Mouse (Mus musculus) kidney, adult 18-20 months (tissue): ENCODE results near the gene Zfp292.
"Not testable (repeated sequence)": the region's sequence is repeated elsewhere in the genome, so short reads cannot be mapped to it uniquely, and the experiment has no call there.

Experiments used
- DNase-seq: peaks from one replicate; pipeline ENCODE4 v3.0.0; 2021

Zfp292 gene

DNA sequence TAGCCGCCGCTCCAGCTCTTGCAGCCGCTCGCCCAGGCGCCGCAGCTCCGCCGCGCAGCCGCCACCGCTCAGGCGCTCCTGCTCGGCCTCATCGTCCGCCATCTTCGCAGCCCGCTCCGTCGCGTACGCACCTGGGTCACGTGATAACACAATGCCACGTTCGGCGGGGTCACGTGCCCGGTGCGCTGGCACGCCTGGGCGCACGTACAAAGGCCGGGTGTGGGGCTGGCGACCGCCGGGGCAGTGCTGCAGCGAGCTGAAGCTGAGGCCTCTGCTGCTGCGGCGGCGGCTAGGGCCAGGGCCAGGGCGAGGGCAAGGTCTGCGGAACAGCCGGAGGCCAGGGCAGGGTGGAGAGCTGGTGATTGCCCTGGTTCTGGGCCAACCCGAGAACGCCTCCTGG is at the start of gene Zfp292:
Gene Zfp292, minus strand, starts transcription at position 143 of the 400 bp plus-strand sequence.
- DNase-seq: peak; percentile 97

DNA sequence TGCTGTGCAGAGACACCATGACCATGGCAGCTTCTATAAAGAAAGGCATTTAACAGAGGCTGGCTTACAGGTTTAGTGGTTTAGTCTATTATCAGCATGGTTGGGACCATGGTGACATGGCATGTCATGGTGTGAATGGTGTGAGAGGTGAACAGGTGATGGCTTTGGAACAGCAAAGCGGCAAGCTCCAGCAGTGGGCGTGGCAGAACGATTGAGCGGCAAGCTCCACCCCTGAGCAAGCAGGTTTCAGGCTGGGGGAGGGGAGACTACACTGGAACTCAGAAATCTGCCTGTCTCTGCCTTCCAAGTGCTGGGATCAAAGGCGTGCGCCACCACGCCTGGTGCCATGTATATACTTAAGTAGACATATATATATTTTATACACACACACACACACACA is 45.6 kb upstream of the Zfp292 start:
- DNase-seq: not testable (repeated sequence)

DNA sequence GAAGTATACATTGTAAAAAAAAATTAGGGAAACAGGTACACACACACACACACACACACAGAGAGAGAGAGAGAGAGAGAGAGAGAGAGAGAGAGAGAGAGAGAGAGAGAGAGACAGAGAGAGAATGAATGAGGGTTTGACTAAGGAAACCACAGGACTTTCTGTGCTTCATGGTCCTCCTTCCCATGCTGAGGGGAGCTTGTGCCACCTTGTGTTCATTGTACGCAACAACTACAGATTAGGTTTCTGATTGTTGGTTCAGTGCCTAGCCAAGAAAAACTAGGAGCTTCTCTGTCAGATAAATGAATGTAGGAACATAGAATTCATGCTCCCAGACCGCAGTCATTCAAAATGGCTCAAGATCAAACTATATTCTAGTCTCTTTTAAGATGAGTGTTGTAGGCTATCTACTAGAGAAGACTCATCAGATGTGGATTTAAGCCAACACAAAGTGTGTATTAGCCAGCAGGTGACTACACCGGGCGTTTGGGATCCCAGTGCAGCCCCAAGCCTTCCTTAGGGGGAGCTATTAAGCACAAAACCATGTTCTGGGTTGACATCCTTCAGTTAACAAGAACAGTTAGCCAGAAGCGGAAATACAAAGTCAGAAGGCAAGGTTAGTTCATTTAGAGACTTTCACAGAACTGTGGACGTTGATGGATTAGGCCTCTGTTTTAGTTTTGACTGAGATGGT is 39.6 kb upstream of the Zfp292 start:
- DNase-seq: peak; percentile 32

DNA sequence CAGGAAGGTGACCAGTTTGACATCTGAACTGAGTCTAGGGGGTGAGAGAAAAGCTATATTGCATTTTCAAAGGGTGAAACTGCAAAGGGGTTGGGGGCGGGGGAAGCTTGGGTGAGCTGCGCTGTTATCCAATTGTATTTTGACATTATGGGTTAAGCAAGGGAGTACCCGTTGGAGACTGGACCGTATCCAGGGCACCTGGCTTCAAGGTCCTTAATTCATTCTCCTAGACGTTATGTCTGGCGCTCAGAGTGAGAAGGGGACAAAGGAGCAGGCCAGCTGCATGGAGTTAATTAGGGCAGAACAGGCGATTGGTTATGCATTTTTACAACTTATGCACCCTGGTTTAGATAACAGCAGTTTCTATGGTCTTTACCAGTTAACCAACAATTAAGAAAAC is 34.6 kb upstream of the Zfp292 start:
- no peak for DNase-seq

DNA sequence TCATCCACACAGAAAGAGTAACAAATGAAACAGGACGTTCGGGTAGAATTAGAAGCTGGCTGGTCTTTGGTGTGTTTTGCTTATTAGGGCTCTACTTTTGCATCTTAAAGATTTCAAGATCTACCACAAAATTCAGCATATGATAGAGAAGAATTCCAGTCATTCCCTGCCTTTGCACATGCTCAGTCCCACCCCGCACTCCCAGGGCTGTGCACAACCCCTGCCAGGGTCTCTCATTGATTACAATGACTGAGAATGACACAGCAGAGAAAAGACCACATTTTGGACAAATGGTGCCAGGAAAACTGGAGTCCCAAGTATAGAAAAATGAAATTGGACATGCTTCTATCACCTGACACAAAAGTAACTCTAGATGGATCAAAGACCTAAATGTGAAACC is 29.4 kb upstream of the Zfp292 start:
- DNase-seq: no peak

DNA sequence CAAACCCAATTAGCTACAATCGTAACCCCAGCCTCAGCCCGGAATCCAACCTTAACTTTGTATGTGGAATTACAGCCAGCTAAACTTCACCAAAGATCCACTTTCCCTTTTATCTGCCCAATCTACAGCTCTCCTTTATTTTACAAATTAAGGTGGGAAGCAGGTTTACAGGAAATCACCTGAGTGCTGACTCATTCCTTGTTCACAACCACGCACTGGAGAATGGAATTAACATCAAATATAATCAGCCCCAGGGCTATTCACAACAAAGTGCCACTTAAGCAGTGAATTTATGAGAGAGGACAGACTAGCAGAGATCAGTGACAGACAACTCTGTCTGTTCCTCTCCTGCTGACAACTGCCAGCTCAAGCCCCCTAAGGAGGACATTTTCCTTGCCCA is 28.6 kb upstream of the Zfp292 start:
- no peak for DNase-seq

DNA sequence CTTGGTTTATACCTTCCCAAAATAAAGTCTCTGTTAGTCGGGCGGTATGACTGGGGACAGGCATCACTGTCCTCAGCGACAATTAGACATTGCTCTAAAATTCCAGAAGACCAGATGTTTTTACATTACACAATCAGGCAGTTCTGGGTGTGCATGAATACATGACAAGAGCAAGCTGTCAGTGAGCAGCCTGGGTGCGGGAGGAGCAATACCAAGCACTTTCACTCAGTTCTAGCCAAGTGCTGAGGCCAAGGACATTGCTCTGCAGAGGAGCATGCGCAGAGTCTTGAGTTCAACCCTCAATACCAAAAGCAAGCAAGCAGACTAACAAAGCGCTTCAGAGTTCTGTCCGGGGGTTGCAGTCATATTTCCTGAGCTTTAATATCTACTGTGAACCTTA is 25.4 kb upstream of the Zfp292 start:
- no peak for DNase-seq

DNA sequence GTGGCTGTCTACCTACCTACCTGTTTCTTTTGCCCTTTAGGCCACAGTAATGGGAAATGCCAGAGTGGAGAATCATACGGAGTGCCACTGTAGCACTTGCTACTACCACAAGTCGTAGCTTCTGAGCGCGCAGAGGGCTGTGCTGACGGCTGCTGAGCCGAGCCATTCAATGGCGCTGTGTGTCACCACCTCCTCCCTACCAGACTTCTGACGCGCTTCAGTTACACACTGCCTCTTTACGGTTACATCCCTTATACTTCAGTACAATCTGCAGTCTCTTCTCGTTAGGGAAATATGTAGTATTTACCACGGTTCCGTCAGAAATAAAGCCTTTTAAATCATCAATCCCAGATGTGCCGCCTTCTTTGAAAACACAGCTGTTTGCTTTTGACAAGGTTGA is 24.3 kb upstream of the Zfp292 start:
- no peak for DNase-seq

DNA sequence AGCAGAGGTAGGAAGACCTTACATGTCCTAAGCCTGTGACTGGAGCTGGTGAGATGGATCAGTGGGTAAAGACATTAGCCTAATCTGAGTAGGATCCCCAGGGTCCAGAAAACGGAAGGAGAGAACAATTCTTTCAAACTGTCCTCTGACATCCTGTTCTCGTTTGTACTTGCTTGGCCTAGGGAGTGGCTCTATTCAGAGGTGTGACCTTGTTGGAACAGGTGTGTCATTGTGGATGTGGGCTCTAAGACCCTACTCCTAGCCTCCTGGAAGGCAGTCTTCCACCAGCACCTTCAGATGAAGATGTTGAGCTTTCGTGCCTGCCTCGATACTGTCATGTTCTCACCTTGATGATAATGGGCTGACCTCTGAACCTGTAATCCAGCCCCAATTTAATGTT is 23.4 kb upstream of the Zfp292 start:
- no peak for DNase-seq

DNA sequence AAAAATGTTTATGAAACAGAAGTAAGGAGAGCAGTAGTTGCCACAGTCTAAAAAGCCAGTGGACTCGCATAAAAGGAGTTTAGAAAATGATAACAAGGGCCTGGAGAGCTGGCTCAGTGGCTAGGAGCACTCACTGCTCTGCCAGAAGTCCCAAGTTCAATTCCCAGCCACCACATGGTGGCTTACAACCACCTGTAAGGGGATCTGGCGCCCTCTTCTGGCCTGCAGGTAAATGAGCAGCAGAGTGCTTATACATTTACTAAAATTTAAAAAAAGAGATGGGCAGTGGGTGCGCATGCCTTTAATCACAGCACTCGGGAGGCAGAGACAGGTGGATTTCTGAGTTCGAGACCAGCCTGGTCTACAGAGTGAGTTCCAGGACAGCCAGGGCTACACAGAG is 22.6 kb upstream of the Zfp292 start:
- DNase-seq: peak; percentile 9

DNA sequence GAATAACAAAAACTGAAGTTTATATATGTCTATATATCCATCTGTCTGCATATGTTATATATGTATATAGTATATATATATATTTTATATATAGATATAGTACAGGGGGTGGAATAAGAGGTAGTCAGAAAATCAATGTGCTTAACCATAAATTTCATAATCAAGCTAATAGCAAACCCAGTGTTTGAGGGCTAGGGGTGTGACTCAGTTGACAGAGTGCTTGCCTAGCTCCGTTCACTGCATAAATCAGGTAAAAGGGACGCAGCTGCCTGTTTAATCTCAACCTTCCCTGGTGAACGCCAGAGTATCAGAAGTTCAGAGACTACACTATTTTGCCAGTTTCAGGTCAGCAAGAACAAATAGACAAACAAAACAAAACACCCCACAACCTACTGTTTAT is 18.8 kb upstream of the Zfp292 start:
- DNase-seq: not testable (repeated sequence)

DNA sequence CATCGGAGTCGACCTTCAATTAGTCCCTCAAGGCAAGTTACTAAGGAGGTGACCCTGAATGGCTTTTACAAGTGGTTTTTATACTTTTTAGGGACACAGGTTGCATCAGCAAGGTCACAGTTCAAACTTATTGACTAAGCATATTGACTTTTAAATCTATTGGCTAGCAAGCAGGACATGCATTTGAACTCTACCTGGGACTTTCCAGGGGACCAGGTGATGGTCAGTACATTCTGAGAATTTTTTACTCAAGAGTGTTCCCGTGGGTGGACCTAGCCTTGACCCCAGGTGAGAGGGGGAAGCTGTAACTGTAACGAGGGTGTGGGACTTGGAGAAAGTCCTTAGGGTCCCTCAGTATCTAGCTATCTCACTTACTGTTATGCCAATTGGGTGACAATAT is 18.4 kb upstream of the Zfp292 start:
- no peak for DNase-seq

DNA sequence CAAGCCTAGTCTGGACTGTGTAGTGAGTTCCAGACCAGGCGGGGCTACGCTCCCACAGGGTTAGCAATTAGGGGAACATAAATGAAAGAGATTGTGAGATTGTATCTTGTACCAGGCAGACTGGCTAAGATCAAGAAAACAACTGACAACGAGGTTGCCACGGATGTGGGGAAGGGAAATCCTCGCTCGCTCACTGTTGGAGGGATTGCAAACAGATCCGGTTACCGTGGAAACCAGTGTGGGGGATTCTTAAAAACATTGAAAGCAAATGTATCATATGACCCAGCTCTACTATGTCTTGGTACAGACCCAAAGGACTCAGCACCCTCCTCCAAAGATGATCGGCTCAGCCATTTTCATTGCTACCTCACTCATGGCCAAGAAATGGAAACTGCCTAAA is 17.4 kb upstream of the Zfp292 start:
- DNase-seq: no peak

DNA sequence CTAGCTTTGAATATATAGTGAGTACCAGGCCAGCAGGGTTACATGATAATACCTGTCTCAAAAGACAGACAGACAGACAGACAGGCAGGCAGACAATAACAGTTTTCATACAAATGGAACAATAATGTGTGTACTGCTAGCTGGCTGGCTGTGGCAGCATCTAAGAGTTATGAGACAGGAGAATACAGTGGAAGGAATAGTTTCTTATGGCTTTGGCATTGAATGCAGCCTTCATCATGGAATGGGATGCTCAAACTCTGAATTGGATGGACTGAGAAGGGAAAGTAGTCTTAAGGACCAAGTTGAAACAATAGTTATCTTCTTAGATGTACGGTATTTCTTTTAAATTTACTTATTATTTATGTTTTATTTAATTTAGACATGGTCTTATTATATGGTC is 16.6 kb upstream of the Zfp292 start:
- DNase-seq: no peak

DNA sequence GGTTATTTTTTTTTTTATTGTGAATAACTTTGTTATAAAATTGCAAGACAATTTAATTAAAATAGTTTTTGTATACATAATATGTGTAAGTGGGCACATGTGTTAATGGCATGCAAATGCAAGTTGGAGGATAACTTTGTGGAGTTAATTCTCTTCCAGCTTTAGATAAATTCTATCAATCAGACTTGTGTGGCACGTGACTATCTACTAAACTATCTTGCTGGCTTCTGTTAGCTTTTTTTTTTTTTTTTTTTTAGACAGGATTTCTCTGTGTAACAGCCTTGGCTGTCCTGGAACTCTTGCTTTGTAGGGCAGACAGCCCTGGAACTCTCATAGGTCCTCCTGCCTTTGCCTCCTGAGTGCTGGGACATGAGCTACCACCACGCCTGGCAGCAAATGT is 15.7 kb upstream of the Zfp292 start:
- DNase-seq: no peak

DNA sequence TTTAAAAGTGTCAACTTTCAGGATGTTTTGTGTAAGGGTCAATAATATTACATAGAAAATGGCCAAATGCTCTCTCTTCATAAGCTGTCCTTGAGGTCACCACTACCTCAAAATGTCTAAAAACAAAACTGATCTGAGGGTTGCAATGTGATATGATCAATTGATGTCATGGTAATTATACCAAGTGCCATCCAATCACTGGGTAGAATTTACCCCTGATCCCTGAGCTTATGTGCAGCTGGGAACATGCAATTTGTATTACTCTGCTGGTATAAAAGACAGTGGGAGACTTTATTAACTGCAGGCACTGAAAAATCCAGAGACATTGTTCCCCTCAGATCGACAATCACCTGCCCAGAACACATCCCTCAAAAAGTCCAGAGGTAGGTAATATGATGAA is 10.7 kb upstream of the Zfp292 start, which contains the start of gene Cga:
Gene Cga, plus strand, starts transcription at position 301 of the 400 bp plus-strand sequence.
- DNase-seq: no peak

DNA sequence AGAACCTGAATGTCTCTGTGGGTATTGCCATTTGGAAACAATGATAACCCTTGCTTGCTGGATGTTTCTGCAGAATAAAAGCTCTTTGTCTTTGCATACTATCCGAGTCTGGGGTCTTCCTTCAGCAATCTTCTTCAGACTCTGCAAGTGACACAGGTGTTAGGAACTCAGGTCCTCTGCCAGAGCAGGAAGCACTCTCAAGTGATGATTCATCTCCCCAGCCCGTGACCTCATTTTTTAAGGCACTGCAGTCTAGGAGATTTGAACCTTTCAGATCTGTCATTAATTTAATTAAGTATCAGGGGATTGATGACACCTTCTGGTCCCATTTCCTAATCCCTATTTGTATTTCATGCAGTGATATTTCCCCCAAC is 7.0 kb upstream of the Zfp292 start:
- no peak for DNase-seq

DNA sequence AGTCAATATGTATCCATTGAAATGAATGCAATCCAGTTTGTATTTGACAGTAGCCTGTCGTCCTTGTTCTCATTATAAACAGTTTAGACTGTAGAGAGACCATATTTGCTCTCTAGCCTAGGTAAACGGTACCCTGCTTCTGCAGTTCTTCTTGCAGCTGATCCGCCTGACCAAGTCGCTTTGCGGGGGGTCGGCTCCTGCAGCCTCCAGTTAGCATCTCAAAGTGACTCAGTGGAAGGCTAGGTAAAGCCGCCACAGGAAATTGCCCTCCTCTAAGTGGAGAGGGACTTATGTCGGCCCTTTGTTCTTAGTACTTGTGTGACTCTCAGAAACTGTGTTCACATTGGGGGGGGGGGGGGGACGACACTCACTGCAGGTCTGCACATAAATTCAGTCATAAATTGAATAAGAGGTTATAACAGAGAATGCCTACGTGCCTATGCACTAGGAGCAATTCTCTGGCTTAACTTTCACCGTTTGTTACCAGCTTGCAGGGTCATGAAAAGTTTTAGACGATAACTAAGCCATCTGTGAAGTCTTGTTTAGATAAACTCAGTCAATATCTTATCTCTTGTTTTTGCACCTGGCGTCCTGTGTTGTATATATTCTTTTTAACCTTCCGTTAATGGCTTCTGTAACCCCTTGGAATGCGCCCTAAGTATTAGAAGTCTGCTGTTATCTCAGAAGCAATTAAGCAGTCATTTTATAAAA is 6.5 kb upstream of the Zfp292 start:
- DNase-seq: no peak

DNA sequence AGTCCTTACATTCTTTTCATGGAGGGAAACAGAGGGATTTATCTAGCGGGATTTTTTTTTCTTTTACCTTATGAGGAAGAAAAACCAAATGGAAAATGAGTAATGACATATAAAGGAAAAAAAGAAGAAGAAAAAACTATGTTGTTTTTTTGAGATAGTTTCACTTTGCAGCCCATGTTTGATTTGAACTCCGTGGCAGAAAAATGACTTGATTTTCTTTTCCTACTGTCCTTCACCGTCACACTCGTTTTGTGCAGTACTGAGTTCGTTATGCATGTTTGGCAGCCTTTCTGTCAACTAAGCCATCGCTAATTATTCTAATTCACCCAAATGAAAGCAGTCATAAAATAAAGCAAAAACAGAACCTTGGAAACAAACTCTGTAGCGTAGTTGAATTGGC is 4.5 kb upstream of the Zfp292 start:
- no peak for DNase-seq

DNA sequence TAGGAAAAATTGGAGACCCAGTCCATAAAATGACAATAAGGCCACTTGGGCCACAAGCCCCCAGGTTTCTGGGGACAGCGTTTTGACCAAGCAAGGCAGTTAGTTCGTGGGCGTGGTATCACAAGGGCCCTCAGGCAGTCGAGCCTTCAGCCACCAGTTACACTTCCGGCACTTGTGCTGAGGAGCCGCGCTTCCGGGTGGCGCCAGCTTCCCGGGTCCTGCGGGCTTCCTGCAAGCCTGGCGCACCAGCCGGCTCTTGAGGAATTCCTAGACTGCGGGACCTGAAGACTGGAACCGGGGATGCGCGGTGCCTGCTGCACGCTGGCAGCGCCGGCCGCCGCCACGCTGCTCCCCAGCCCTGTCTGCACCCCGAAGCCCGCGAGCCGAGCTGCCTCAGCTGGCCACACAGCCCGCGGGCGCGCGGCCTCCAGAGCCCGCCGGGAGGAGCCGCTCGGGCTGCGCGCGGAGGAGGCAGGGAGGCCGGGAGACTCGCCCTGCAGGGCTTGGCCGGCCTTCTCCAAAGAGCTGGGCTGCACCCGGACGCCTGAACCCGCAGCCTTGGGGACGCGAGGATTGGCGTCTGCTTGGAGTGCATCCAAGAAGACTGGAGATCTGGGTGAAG is 3.8 kb upstream of the Zfp292 start:
- DNase-seq: peak; percentile 84

DNA sequence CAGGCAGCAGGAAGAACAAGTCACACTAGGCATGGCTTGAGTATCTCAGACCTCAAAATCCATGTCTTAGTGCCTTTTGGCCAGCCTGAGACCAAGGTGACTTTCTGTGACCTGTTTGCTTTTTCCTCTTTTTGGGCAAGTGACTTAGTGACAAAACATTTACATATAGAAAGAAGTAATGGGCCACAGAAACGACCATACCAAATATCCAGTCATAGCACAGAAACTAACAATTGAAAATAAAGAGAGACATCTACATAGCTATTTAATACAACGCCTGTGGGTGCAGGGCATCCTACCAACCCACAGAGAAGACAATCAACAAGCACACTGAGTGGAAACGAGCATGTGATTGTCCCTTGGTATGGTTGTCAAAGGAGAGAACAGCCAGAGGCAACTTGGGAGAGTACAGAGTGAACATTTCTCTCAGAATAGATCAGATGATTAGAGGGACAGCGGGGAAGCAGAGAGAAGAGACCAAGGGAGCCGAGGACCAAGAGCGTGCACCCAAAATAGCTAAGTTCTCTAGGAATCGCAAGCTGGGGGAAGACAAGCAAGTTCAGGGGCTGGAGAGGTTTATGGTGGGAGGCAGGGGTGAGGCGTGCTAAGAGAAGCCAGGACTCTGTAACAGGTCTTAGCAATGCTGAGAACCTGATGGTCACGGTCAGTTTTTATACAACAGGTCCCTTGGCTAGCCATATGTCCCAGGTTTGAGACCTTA is 3.0 kb upstream of the Zfp292 start:
- DNase-seq: no peak

DNA sequence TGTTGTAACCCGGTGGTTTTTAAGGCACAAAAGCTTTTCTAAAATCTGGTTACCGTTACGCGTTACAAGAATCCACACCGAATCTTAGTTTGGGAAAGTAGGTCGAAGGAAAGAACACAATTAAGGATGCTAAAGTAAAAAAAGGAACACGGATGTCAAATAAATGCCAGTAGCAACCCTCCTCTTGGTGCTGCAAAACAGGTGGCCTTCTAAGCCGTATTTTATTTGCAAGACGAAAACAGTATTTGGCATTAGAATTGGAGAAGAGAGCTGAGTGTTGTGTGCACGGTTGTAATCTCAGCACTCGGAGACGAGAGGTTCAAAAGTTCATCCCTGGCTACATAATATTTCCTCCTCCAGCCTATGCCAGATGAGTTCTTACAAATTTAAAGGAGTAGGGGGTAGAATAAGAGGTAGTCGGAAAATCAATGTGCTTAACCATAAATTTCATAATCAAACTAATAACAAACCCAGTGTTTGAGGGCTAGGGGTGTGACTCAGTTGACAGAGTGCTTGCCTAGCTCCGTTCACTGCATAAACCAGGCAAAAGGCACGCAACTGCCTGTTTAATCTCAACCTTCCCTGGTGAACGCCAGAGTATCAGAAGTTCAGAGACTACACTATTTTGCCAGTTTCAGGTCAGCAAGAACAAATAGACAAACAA is 738 bp upstream of the Zfp292 start:
- no peak for DNase-seq

DNA sequence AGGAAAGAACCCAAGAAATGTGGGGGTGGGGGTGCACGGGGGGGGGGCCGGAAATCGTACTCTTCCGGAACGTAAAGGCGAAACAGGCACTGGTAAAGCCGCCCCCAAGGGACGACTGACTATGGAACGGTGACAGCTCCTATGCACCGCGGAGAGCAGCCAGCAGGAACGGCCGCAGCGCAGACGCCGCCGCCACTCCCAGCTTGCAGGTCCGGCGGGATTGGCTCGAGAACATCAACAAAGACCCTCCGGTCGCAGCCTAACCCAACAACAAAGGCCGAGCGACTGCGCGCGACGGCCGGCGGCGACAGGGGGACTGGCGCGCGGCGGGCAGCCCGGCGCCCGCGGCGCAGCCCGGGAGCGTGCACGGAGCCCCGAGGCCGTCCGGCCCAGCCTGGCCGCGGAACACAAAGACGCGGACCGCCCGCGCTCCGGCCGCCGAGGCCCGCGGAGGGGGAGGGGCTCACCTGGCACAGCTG is 430 bp downstream of the Zfp292 start:
- no peak for DNase-seq
